Mouse (Mus musculus): Measurements from ENCODE around the gene Cgnl1. TPM values are rescaled to one million over a fixed set of nuclear protein-coding genes. Genes with fewer than 3 reads are reported as not detected.

The Cgnl1 gene
- polyA plus RNA-seq, 1 experiment = 24.6 TPM

GRCm38 (mm10) chr9:71806422-71806805 is 35.0 kb upstream of the Cgnl1 start:
- TF ChIP-seq CTCF (IDR thresholded peaks at IDR 0.05; ENCODE audit: borderline replicate concordance, insufficient read depth, low read length) (peak; percentile 80), POLR2A (IDR thresholded peaks at IDR 0.05; ENCODE audit: low read depth, low read length) (no peak)
- no peak overlapping the region for H3K4me3 ChIP-seq (ENCODE audit: insufficient read depth, low read length)
- no peak overlapping the region for H3K27ac ChIP-seq (ENCODE audit: insufficient read depth, low read length)
- H3K4me1 ChIP-seq (ENCODE audit: control insufficient read depth, insufficient read depth, low read length) = peaks cover 21% of the 10 kb centered on the region

GRCm38 (mm10) chr9:71805646-71806421 is 34.4 kb upstream of the Cgnl1 start:
- H3K4me1 ChIP-seq (ENCODE audit: control insufficient read depth, insufficient read depth, low read length) = peaks cover 21% of the 10 kb centered on the region
- peak overlapping the region; percentile 13; the same call in 1 of the 2 replicates for H3K27ac ChIP-seq (ENCODE audit: insufficient read depth, low read length)
- H3K4me3 ChIP-seq (ENCODE audit: insufficient read depth, low read length) = no peak overlapping the region
- TF ChIP-seq CTCF (IDR thresholded peaks at IDR 0.05; ENCODE audit: borderline replicate concordance, insufficient read depth, low read length) = no peak
- peak; percentile 13; the same call in 1 of the 2 replicates for TF ChIP-seq POLR2A (IDR thresholded peaks at IDR 0.05; ENCODE audit: low read depth, low read length)

GRCm38 (mm10) chr9:71804116-71804515 is 32.7 kb upstream of the Cgnl1 start:
- peak overlapping the region; percentile 48; the same call in 1 of the 2 replicates for H3K27ac ChIP-seq (ENCODE audit: insufficient read depth, low read length)
- peaks cover 21% of the 10 kb centered on the region for H3K4me1 ChIP-seq (ENCODE audit: control insufficient read depth, insufficient read depth, low read length)
- no peak overlapping the region for H3K4me3 ChIP-seq (ENCODE audit: insufficient read depth, low read length)
- TF ChIP-seq POLR2A (IDR thresholded peaks at IDR 0.05; ENCODE audit: low read depth, low read length) (no peak), CTCF (IDR thresholded peaks at IDR 0.05; ENCODE audit: borderline replicate concordance, insufficient read depth, low read length) (no peak)

GRCm38 (mm10) chr9:71803281-71803680 is 31.9 kb upstream of the Cgnl1 start:
- Histone ChIP-seq H3K4me3 (ENCODE audit: insufficient read depth, low read length) (no peak overlapping the region), H3K27ac (ENCODE audit: insufficient read depth, low read length) (peak overlapping the region; percentile 48; the same call in 1 of the 2 replicates), H3K4me1 (ENCODE audit: control insufficient read depth, insufficient read depth, low read length) (peaks cover 25% of the 10 kb centered on the region)
- TF ChIP-seq CTCF (IDR thresholded peaks at IDR 0.05; ENCODE audit: borderline replicate concordance, insufficient read depth, low read length) (no peak), POLR2A (IDR thresholded peaks at IDR 0.05; ENCODE audit: low read depth, low read length) (no peak)

- Histone ChIP-seq H3K4me1 (ENCODE audit: control insufficient read depth, insufficient read depth, low read length) (peaks cover 18% of the 10 kb centered on the region), H3K4me3 (ENCODE audit: insufficient read depth, low read length) (no peak overlapping the region), H3K27ac (ENCODE audit: insufficient read depth, low read length) (no peak overlapping the region)
- TF ChIP-seq CTCF (IDR thresholded peaks at IDR 0.05; ENCODE audit: borderline replicate concordance, insufficient read depth, low read length) (no peak), POLR2A (IDR thresholded peaks at IDR 0.05; ENCODE audit: low read depth, low read length) (no peak)
Measured at GRCm38 (mm10) chr9:71799598-71799997, 28.2 kb upstream of the Cgnl1 start.

GRCm38 (mm10) chr9:71798176-71798575 is 26.8 kb upstream of the Cgnl1 start:
- Histone ChIP-seq H3K4me1 (ENCODE audit: control insufficient read depth, insufficient read depth, low read length) (peaks cover 11% of the 10 kb centered on the region), H3K27ac (ENCODE audit: insufficient read depth, low read length) (peak overlapping the region; percentile 14; the same call in 1 of the 2 replicates), H3K4me3 (ENCODE audit: insufficient read depth, low read length) (no peak overlapping the region)
- TF ChIP-seq POLR2A (IDR thresholded peaks at IDR 0.05; ENCODE audit: low read depth, low read length) (no peak), CTCF (IDR thresholded peaks at IDR 0.05; ENCODE audit: borderline replicate concordance, insufficient read depth, low read length) (no peak)

GRCm38 (mm10) chr9:71777404-71777803 is 6.0 kb upstream of the Cgnl1 start:
- TF ChIP-seq CTCF (IDR thresholded peaks at IDR 0.05; ENCODE audit: borderline replicate concordance, insufficient read depth, low read length) = no peak
- no peak for TF ChIP-seq POLR2A (IDR thresholded peaks at IDR 0.05; ENCODE audit: low read depth, low read length)
- H3K4me3 ChIP-seq (ENCODE audit: insufficient read depth, low read length) = no peak overlapping the region
- H3K4me1 ChIP-seq (ENCODE audit: control insufficient read depth, insufficient read depth, low read length) = no peaks in the 10 kb centered on the region
- no peak overlapping the region for H3K27ac ChIP-seq (ENCODE audit: insufficient read depth, low read length)

GRCm38 (mm10) chr9:71776337-71776736 is 4.9 kb upstream of the Cgnl1 start:
- Histone ChIP-seq H3K4me1 (ENCODE audit: control insufficient read depth, insufficient read depth, low read length) (no peaks in the 10 kb centered on the region), H3K4me3 (ENCODE audit: insufficient read depth, low read length) (no peak overlapping the region), H3K27ac (ENCODE audit: insufficient read depth, low read length) (no peak overlapping the region)
- TF ChIP-seq CTCF (IDR thresholded peaks at IDR 0.05; ENCODE audit: borderline replicate concordance, insufficient read depth, low read length) = no peak
- TF ChIP-seq POLR2A (IDR thresholded peaks at IDR 0.05; ENCODE audit: low read depth, low read length) = no peak

GRCm38 (mm10) chr9:71773563-71773962 is 2.2 kb upstream of the Cgnl1 start:
- H3K4me1 ChIP-seq (ENCODE audit: control insufficient read depth, insufficient read depth, low read length) = no peaks in the 10 kb centered on the region; the same call in 1 of the 2 replicates
- TF ChIP-seq CTCF (IDR thresholded peaks at IDR 0.05; ENCODE audit: borderline replicate concordance, insufficient read depth, low read length) = no peak
- no peak for TF ChIP-seq POLR2A (IDR thresholded peaks at IDR 0.05; ENCODE audit: low read depth, low read length)

GRCm38 (mm10) chr9:71772338-71772737 is 936 bp upstream of the Cgnl1 start:
- Histone ChIP-seq H3K27ac (ENCODE audit: insufficient read depth, low read length) (no peak overlapping the region), H3K4me1 (ENCODE audit: control insufficient read depth, insufficient read depth, low read length) (no peaks in the 10 kb centered on the region; the same call in 1 of the 2 replicates), H3K4me3 (ENCODE audit: insufficient read depth, low read length) (no peak overlapping the region)
- TF ChIP-seq POLR2A (IDR thresholded peaks at IDR 0.05; ENCODE audit: low read depth, low read length) = no peak
- no peak; the same call in 1 of the 2 replicates for TF ChIP-seq CTCF (IDR thresholded peaks at IDR 0.05; ENCODE audit: borderline replicate concordance, insufficient read depth, low read length)

More at GRCm38 (mm10) chr9:71773563-71773962, 2.2 kb upstream of the Cgnl1 start:
- Histone ChIP-seq H3K4me3 (ENCODE audit: insufficient read depth, low read length) (no peak overlapping the region), H3K27ac (ENCODE audit: insufficient read depth, low read length) (no peak overlapping the region)

All from embryonic fibroblast, embryonic 13.5 days (primary cell).